Mouse (Mus musculus) forebrain, postnatal 0 days (tissue): ENCODE results near the gene Carmil1. TPM values are rescaled to one million over a fixed set of nuclear protein-coding genes. Genes with fewer than 3 reads are reported as not detected.
A peak's percentile ranks its signal among the peaks of the same experiment; 100 is the strongest.

Experiments
- ATAC-seq: fragments of 200-750 bp; cut with Nextera tagmentation; 2 replicates; pipeline ENCODE4 v1.8.0; 2017; ENCODE audit warnings: mild to moderate bottlenecking, moderate library complexity
- DNase-seq: peaks from one replicate; pipeline ENCODE4 v3.0.0-alpha.2; 2015
- H3K27ac ChIP-seq: fragments of 300-500 bp; sonication (generic); 2 replicates; pipeline ENCODE4 v1.5.1; 2014; ENCODE audit warnings: low read depth, mild to moderate bottlenecking, antibody characterized with exemption, low read length, moderate library complexity, mixed read lengths
- H3K27me3 ChIP-seq: fragments of 300-500 bp; sonication (generic); 2 replicates; pipeline ENCODE4 v1.6.1; 2014; ENCODE audit warnings: mild to moderate bottlenecking, low read length, mixed read lengths; ENCODE audit not compliant: insufficient read depth
- H3K36me3 ChIP-seq: fragments of 300-500 bp; sonication (generic); 2 replicates; pipeline ENCODE4 v1.6.1; 2014; ENCODE audit warnings: mild to moderate bottlenecking, moderate library complexity; ENCODE audit not compliant: insufficient read depth
- H3K4me1 ChIP-seq: fragments of 300-500 bp; sonication (generic); 2 replicates; pipeline ENCODE4 v1.6.1; 2014; ENCODE audit warnings: antibody characterized with exemption; ENCODE audit not compliant: insufficient read depth
- H3K4me2 ChIP-seq: fragments of 300-500 bp; sonication (generic); 2 replicates; pipeline ENCODE4 v1.6.1; 2014; ENCODE audit warnings: low read depth, mild to moderate bottlenecking, moderate library complexity
- H3K4me3 ChIP-seq: fragments of 300-500 bp; sonication (generic); 2 replicates; pipeline ENCODE4 v1.5.1; 2014; ENCODE audit warnings: low read depth, low read length, mixed read lengths
- H3K9ac ChIP-seq: fragments of 300-500 bp; sonication (generic); 2 replicates; pipeline ENCODE4 v1.6.1; 2014; ENCODE audit warnings: mild to moderate bottlenecking
- H3K9me3 ChIP-seq: fragments of 300-500 bp; sonication (generic); 2 replicates; pipeline ENCODE4 v1.6.1; 2016; ENCODE audit warnings: low read length
- CTCF ChIP-seq: sonication (generic); IDR thresholded peaks from 2 replicates; pipeline ENCODE4 v1.5.1; 2016; ENCODE audit warnings: antibody characterized with exemption, control low read depth, low read depth
- WGBS: fragments of 180-500 bp; shearing (Covaris S2); extraction: QIAGEN DNeasy Blood & Tissue Kit; methylation state at CpG from one replicate; pipeline ENCODE4 v1.1.7; 2014; 5-methylcytosine and 5-hydroxymethylcytosine counted together
- polyA plus RNA-seq: library from polyadenylated mRNA; unstranded; fragments of >200 nt; fragmentation: Nextera tagmentation; extraction: Ambion mirVana; gene quantifications from 2 replicates; pipeline ENCODE4 v1.2.1, GENCODE M21; 2015
- total RNA-seq: library from RNA; depleted of rRNA; stranded (reverse); fragments of >200 nt; gene quantifications from 2 replicates; pipeline ENCODE4 v1.2.3, GENCODE M21; 2014

The Carmil1 gene
- total and polyA plus RNA-seq, 2 experiments from 2014 or later = 30.2 to 47.9 TPM

DNA sequence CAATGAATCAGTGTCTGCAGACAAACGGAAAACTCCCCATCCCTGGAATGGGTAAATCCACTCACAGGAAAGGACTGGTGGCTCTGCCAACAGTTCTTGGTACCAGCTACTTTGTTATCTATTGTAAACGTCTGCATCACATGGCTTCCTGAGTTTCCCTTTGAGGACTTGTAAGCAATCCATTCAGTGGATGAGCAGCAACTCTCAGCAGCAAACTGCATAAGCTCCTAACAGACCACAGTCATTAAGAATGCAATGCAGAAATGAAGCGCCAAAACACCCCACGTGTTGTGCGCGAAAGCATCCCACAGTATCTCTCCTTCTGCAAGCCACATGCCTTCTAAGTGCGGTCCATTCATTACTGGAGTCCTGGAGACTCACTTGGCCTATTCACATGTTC lies 128.0 kb downstream of the Carmil1 start:
- Histone ChIP-seq H3K4me3 (no peak overlapping the region), H3K36me3 (no peaks in the 10 kb centered on the region), H3K27me3 (no peaks in the 10 kb centered on the region), H3K9ac (no peak overlapping the region), H3K27ac (peak overlapping the region; percentile 45), H3K4me2 (no peak overlapping the region), H3K4me1 (peaks cover 5% of the 10 kb centered on the region; the same call in 1 of the 2 replicates), H3K9me3 (no peaks in the 10 kb centered on the region)
- DNase-seq (peak; percentile 32), ATAC-seq (peak; percentile 47)
- TF ChIP-seq CTCF = no peak
- WGBS = 46% methylated on average over 7 of the region's 7 CpGs

DNA sequence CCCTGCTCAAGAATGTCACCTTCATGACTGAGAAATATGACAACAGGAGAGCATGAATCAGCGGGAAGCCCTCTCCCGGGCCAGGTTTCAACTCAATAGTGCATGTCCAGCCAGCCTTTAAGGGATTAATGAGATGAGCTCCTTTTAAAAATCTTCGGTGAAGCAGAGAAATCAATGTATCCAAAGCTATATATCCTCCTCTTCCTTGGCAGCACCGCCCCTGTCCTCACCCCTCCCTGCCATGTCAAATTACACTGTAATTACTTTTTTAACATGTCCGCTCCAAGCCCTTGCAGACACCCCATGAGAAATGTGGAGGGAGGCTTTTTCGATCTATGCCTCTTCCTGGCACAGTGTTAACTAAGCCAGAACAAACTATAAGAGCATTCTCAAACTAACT lies 129.3 kb downstream of the Carmil1 start:
- no peak overlapping the region for H3K27ac ChIP-seq
- H3K4me1 ChIP-seq = peaks cover 5% of the 10 kb centered on the region; the same call in 1 of the 2 replicates
- ATAC-seq (no peak), DNase-seq (no peak)
- WGBS = 23% methylated on average over 6 of the region's 6 CpGs
- no peak overlapping the region for H3K4me3 ChIP-seq
- no peaks in the 10 kb centered on the region for H3K9me3 ChIP-seq
- H3K27me3 ChIP-seq = no peaks in the 10 kb centered on the region
- no peak overlapping the region for H3K9ac ChIP-seq
- no peak for TF ChIP-seq CTCF
- no peaks in the 10 kb centered on the region for H3K36me3 ChIP-seq
- no peak overlapping the region for H3K4me2 ChIP-seq

DNA sequence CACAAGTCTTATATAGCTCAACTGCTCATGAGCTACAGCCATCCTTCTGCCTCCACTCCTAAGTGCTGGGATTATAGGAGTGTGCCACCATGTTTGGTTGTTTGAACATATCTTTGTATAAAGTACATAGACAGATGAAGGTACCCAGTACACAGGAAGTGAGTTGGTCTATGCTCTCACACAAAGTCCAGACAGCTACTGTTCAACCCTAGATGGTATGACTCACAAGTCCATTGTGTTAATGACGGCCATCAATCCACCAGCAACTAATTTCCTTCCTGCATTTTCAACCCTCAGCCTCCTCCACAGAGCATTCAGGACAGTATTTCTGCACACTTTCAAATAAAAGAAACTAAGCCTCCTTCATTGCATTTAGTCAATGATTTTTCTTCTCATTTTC lies 132.0 kb downstream of the Carmil1 start:
- no peak for TF ChIP-seq CTCF
- ATAC-seq = no peak
- WGBS = 80% methylated on average over 1 of the region's 1 CpGs
- no peak overlapping the region for H3K9ac ChIP-seq
- no peaks in the 10 kb centered on the region for H3K27me3 ChIP-seq
- no peak overlapping the region for H3K27ac ChIP-seq
- no peak overlapping the region for H3K4me3 ChIP-seq
- H3K9me3 ChIP-seq = no peaks in the 10 kb centered on the region
- H3K36me3 ChIP-seq = no peaks in the 10 kb centered on the region
- no peak for DNase-seq
- peaks cover 5% of the 10 kb centered on the region; the same call in 1 of the 2 replicates for H3K4me1 ChIP-seq
- H3K4me2 ChIP-seq = no peak overlapping the region

DNA sequence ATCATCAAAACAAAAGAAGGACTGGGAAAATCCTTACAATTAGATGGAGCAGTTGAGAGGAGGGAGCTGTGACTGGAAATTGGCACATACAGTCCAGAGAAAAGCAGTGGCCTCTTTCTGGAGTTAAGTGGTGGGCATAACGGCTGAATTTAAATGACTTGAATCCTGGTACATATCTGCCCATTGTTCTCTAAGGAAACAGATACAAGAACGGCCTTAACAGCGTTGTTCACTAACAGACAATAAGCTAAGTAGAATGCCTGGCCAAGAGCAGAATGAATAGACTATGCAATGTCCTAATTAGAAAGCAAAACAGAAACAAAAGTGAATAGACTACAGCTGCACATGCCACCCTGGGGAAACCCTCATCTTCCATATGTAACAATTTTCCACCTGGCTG lies 133.6 kb downstream of the Carmil1 start:
- Histone ChIP-seq H3K27me3 (no peaks in the 10 kb centered on the region), H3K4me2 (no peak overlapping the region), H3K9ac (no peak overlapping the region), H3K27ac (no peak overlapping the region), H3K4me3 (no peak overlapping the region), H3K4me1 (no peaks in the 10 kb centered on the region), H3K9me3 (no peaks in the 10 kb centered on the region), H3K36me3 (no peaks in the 10 kb centered on the region)
- no peak for DNase-seq
- TF ChIP-seq CTCF = no peak
- no peak for ATAC-seq
- WGBS = 37% methylated on average over 3 of the region's 3 CpGs

DNA sequence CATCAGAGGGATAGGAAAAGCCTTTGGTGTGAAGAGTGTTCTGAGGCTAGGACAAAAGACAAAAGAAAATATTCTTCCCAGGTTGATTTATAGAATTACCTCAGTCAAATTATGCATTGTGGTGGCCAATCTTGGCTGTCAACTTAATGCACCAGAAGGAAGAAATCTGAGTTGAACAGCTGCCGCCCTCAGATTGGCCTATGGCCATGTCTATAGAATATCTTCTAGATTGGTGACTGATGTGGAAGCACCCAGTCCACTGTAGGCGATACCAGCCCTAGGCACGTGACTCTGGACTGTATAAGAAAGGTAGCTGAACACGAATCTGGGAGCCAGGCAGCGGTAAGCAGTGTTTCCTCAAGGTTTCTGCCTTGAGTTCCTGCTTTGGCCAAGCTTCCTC lies 134.1 kb downstream of the Carmil1 start:
- no peaks in the 10 kb centered on the region for H3K36me3 ChIP-seq
- DNase-seq (no peak), ATAC-seq (no peak)
- H3K27ac ChIP-seq = no peak overlapping the region
- H3K9me3 ChIP-seq = no peaks in the 10 kb centered on the region
- no peak overlapping the region for H3K4me3 ChIP-seq
- H3K9ac ChIP-seq = no peak overlapping the region
- no peak for TF ChIP-seq CTCF
- H3K4me2 ChIP-seq = no peak overlapping the region
- no peaks in the 10 kb centered on the region for H3K4me1 ChIP-seq
- 86% methylated on average over 5 of the region's 5 CpGs for WGBS
- H3K27me3 ChIP-seq = no peaks in the 10 kb centered on the region

DNA sequence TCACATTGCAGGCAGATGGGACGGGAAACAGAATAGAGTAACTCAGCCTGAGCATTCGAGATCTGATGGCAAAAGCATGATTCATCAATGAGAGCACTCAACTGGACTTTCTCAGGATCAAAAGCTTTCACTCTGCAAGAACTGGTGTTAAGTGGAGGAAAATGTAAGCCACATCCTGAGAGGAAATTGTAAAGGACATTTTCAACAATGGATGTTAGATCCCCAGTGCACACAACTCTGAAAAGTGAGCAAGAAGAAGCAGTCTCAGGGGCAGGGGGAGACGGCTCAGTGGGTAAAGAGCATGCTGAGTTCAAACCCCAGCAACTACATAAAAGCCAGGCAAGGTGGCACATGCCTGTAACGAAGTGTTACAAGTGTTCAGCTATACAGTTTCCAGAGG lies 135.7 kb downstream of the Carmil1 start:
- Histone ChIP-seq H3K9me3 (no peaks in the 10 kb centered on the region), H3K4me3 (no peak overlapping the region), H3K27ac (no peak overlapping the region), H3K27me3 (no peaks in the 10 kb centered on the region), H3K4me1 (no peaks in the 10 kb centered on the region), H3K36me3 (no peaks in the 10 kb centered on the region), H3K4me2 (no peak overlapping the region), H3K9ac (no peak overlapping the region)
- WGBS = 36% methylated on average over 4 of the region's 4 CpGs
- no peak for DNase-seq
- ATAC-seq = no peak
- no peak for TF ChIP-seq CTCF

DNA sequence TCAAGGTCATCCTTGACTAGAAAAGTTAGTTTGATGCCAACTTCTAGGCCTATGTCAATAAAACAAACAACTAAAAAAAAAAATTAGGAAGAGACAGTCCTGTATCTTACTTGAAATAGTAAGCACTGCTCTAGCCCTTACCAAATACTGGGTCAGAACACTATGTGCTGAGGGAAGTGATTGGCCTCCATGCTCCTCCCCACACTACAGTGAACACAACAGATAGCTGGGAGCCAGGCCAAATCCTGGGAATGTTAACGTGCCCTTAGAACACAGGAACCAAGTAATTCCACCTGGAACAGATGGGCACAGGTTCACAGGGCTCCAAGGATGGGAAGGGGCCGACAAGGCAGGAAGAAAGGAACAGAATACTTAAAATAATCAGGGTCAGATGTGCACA lies 136.5 kb downstream of the Carmil1 start:
- Histone ChIP-seq H3K4me2 (no peak overlapping the region), H3K27me3 (no peaks in the 10 kb centered on the region), H3K27ac (no peak overlapping the region), H3K36me3 (no peaks in the 10 kb centered on the region), H3K4me3 (no peak overlapping the region), H3K9me3 (no peaks in the 10 kb centered on the region), H3K9ac (no peak overlapping the region), H3K4me1 (no peaks in the 10 kb centered on the region)
- WGBS = 34% methylated on average over 2 of the region's 2 CpGs
- no peak for ATAC-seq
- no peak for TF ChIP-seq CTCF
- DNase-seq = no peak

DNA sequence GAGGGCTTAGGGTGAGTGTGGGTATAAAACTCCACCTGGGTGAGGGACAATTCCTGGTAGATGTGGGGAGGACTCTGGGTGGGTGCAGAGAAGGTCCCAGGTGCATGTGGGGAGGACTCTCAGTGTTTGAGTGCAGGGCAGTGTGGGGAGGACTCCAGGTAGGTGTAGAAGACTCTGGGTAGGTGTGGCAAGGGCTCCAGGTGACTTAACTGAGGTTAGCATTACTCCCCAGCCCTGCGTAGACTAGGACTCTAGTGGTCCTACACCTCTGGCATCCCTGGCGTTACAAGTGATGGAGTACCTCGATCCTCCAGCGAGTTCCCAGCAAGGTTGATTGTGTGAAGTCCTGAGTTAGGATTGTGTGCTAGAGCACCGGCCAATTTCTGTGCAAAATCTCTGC lies 143.8 kb downstream of the Carmil1 start:
- Histone ChIP-seq H3K9ac (no peak overlapping the region), H3K4me2 (no peak overlapping the region), H3K36me3 (peaks cover 4% of the 10 kb centered on the region; the same call in 1 of the 2 replicates), H3K4me1 (no peaks in the 10 kb centered on the region), H3K4me3 (no peak overlapping the region), H3K27ac (no peak overlapping the region), H3K27me3 (no peaks in the 10 kb centered on the region), H3K9me3 (no peaks in the 10 kb centered on the region)
- no peak for TF ChIP-seq CTCF
- ATAC-seq = no peak
- 93% methylated on average over 5 of the region's 5 CpGs for WGBS
- DNase-seq = no peak
